Mouse (Mus musculus) small intestine, adult 2 months (tissue): ENCODE measurements around the gene Rragc.

ENCODE experiments used
- CTCF ChIP-seq: fragments of 200-500 bp; IDR thresholded peaks from 2 replicates; pipeline ENCODE4 v1.5.1; 2012; ENCODE audit warnings: low read depth, mild to moderate bottlenecking, control low read depth, inconsistent platforms, low read length, moderate library complexity, mixed read lengths; ENCODE audit not compliant: insufficient replicate concordance, insufficient read length; ENCODE audit errors: extremely low read depth
- POLR2A ChIP-seq: fragments of 200-500 bp; IDR thresholded peaks from 2 replicates; pipeline ENCODE4 v1.6.1; 2012; ENCODE audit warnings: low read depth, mild to moderate bottlenecking, control low read depth, inconsistent platforms, low read length, moderate library complexity

DNA sequence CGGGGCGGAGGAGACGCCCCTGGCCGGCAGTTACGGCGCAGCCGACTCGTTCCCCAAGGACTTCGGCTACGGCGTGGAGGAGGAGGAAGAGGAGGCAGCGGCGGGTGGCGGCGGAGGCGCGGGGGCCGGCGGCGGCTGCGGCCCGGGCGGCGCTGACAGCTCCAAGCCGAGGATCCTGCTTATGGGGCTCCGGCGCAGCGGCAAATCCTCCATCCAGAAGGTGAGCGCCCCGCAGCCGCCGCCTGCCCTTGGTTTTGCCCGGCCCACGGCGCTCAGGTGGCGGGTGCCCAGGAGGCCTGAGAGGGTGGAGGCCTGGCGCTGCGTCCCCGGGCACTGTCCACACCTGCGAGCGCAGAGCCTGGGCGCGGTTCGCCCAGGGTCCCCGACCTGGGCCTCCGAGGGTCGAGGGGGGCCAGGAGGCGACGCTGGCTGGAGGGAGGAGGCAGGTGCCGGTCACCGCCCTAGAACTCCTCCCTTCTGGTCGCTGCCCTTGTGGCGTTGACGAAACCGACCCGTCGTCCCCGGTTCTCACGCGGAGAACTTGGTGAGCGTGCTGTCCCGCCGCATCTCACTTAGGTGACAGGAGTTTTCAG, 398 bp downstream of the Rragc start, which contains the start of gene 4930535I16Rik:
- TF ChIP-seq CTCF (no peak), POLR2A (no peak)
